Mouse (Mus musculus) C2C12 (cell line): ENCODE results near the gene Lrp6.

Experiments
- CTCF ChIP-seq: IDR thresholded peaks from one replicate; pipeline ENCODE4 v1.5.1; 2011; ENCODE audit not compliant: control insufficient read depth, insufficient read depth, insufficient read length
- FOSL1 ChIP-seq: IDR thresholded peaks from one replicate; pipeline ENCODE4 v1.8.0; 2011; ENCODE audit warnings: mild to moderate bottlenecking, low read length; ENCODE audit not compliant: poor library complexity, insufficient read depth, severe bottlenecking
- MAX ChIP-seq: IDR thresholded peaks from one replicate; pipeline ENCODE4 v1.6.1; 2011; ENCODE audit warnings: mild to moderate bottlenecking, control low read depth

DNA sequence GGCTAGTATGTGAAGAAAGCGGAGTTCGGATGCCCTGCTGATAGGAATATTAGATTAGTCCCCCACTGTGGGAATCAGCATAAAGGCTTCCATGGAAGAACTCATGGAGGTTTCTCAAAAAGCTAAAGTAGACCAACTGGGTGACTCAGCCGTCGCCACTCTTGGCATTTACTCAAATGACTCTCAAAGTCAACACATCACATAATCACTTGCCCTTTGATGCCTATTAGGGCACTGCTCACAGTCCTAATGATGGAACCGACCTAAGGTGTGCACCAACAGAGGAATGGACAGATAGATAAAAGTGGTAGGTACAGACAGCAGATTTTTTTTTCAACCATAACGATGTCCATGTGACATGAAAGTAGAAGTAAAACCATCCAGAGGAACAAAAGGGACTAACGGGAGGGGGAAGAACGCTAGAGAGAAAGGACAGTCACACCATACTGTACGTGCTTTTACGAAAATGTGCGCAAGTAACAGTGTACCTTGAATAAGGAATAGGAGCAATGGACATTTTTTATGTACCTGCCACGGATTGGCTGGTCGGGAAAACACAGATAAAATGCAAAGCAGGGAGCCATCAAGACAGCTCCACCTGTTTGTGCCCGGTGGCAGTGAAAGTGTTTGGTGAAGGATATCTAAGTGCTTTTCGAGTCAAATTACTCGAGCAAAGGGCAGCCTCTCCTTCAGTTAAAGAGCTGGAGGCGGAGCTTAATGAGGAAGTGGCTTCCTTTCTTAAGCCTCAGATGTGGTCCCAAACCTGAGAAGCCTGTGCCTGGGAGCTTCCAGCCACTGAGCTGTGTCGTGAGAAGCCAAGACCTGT is 152.8 kb downstream of the Lrp6 start:
- no peak for TF ChIP-seq CTCF
- no peak for TF ChIP-seq FOSL1
- TF ChIP-seq MAX = no peak
